Mouse (Mus musculus): ENCODE measurements around the gene Gm3173. TPM values are rescaled to one million over a fixed set of nuclear protein-coding genes. Genes with fewer than 3 reads are reported as not detected.

The Gm3173 gene
- not detected in 2 replicates for polyA plus RNA-seq (2012; ENCODE audit: low replicate concordance)

GRCm38 (mm10) chr14:4430692-4431091 is at the start of gene Gm3173:
Gene Gm3173 (plus strand): TSS chr14:4430992.

GRCm38 (mm10) chr14:4397226-4397625 is 33.6 kb upstream of the Gm3173 start, which contains the start of gene Gm3159:
Gene Gm3159 (plus strand): TSS chr14:4397526.

DNA sequence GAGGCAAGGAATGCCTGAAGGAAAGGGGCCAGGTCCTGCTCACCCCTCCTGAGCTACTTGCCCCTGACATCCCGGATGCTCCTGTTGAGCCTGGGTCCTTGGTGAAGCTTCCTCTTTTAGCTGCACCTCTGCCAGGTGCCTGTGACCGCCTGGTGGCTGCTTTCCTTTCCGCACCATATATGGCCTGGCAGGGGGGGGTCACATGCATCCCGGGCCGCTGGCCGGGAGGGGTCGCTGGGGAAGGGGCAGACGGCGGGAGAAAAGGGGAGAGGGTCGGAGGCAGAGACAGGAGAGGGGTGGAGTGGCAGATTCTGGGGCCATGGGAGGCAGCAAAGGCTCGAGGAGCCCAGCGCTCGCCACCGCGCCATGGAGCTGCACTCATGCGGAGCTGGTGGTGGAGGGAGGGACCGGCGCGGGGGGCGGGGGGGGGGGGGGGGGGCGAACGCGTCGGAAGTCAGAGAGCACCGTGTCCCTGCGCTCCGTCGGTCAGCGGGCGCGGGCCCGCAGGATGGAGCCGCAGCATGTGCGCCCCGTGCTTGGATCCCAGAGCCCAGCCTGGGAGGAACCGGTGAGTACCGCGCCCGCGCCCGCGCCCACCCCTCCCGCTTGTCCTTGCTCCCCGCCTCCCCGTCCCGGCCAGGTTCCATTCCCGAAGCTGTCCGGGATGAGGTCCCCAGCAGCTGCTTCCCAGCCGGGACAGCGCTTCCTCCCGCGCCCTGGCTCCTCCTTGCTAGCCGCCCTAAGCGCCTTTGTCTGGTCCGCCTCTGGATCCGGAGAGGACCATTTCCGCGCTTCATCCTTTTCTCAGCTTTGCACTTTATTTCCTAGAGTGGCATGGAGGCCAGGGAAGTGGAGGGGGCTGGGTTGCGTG is 15.6 kb upstream of the Gm3173 start, which contains the start of gene Gm3164:
Gm3164 (plus strand) TSS at position 484 of the 871 bp plus-strand sequence.

DNA sequence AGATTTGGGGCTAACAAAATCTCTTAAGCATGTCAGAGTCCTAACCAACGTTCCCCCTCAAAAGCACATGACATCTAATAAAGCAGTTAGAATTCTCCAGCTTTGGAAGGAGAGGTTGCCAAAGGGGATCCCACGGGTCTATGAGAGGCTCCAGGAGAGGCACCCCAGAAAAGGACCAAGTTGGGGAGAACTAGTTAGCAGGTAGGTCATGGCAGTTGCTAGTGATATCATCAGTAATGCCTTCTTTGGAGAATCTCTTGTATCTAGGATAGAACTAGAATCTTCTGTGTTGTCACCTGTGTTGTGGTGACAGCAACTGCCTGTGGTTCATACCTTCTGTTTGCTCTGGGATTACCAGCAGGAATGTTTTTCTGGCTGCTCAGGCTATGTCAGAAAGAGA is 50.7 kb downstream of the Gm3173 start, which contains the start of gene Gm3182:
Gm3182 (plus strand) TSS at position 301 of the 400 bp plus-strand sequence.

GRCm38 (mm10) chr14:4555105-4555504 is 124.3 kb downstream of the Gm3173 start, which contains the start of gene Gm3047:
Gene Gm3047 (plus strand): TSS chr14:4555405.

Other genes with a start within 250 kb of the Gm3173 start
- not detected in 2 replicates for gene Gm2974, start 248.4 kb upstream of the Gm3173 start, polyA plus RNA-seq (2012; ENCODE audit: low replicate concordance)
- gene Gm3138, start 181.4 kb upstream of the Gm3173 start, polyA plus RNA-seq (2012; ENCODE audit: low replicate concordance): not detected in 2 replicates
- gene Gm3149, start 113.7 kb upstream of the Gm3173 start, polyA plus RNA-seq (2012; ENCODE audit: low replicate concordance): not detected in 2 replicates
- gene 2610042L04Rik, start 96.2 kb upstream of the Gm3173 start, polyA plus RNA-seq (2012; ENCODE audit: low replicate concordance): not detected in 2 replicates
- gene Gm3159, start 33.5 kb upstream of the Gm3173 start, polyA plus RNA-seq (2012; ENCODE audit: low replicate concordance): not detected in 2 replicates
- gene Gm3164, start 15.5 kb upstream of the Gm3173 start, polyA plus RNA-seq (2012; ENCODE audit: low replicate concordance): not detected in 2 replicates
- gene Gm3182, start 50.8 kb downstream of the Gm3173 start, polyA plus RNA-seq (2012; ENCODE audit: low replicate concordance): not detected in 2 replicates
- gene Gm3047, start 124.4 kb downstream of the Gm3173 start, polyA plus RNA-seq (2012; ENCODE audit: low replicate concordance): not detected in 2 replicates
- gene Gm8159, start 201.4 kb downstream of the Gm3173 start, polyA plus RNA-seq (2012; ENCODE audit: low replicate concordance): not detected in 2 replicates
- not detected in 2 replicates for gene Gm3239, start 233.2 kb downstream of the Gm3173 start, polyA plus RNA-seq (2012; ENCODE audit: low replicate concordance)